Mouse (Mus musculus) MEL (cell line): Measurements from ENCODE around the gene Ryr2. TPM values are rescaled to one million over a fixed set of nuclear protein-coding genes. Genes with fewer than 3 reads are reported as not detected.

Source experiments
- DNase-seq: peaks from one replicate; pipeline ENCODE4 v3.0.0; 2011; ENCODE audit warnings: low read depth, low spot score
- H3K27ac ChIP-seq: 2 replicates; pipeline ENCODE4 v1.5.1; 2012; ENCODE audit warnings: low read depth, mild to moderate bottlenecking, control low read depth, low read length, moderate library complexity; ENCODE audit not compliant: control insufficient read depth
- H3K27me3 ChIP-seq, 2 experiments: fragments of 150-350 bp in 1 of 2; sonication (generic) in 1 of 2; 2 replicates each; pipeline ENCODE4 v1.6.1; 2012; ENCODE audit warnings: low read length in 2 of 2, mild to moderate bottlenecking in 2 of 2, improper control_type of control experiment in 1 of 2, moderate library complexity in 1 of 2; ENCODE audit not compliant: insufficient read depth in 2 of 2, control insufficient read depth in 1 of 2
- H3K36me3 ChIP-seq, 2 experiments: 2 replicates each; pipeline ENCODE4 v1.6.1; 2012 to 2014; ENCODE audit warnings: low read length in 2 of 2, improper control_type of control experiment in 1 of 2, inconsistent platforms in 1 of 2, mild to moderate bottlenecking in 1 of 2; ENCODE audit not compliant: insufficient read depth in 2 of 2, control insufficient read depth in 1 of 2
- H3K4me1 ChIP-seq, 2 experiments: fragments of 150-350 bp in 1 of 2; sonication (generic) in 1 of 2; 2 replicates each; pipeline ENCODE4 v1.6.1; 2012; ENCODE audit warnings: low read length in 2 of 2, improper control_type of control experiment in 1 of 2, mild to moderate bottlenecking in 1 of 2; ENCODE audit not compliant: insufficient read depth in 2 of 2, control insufficient read depth in 1 of 2
- H3K4me3 ChIP-seq, 2 experiments: fragments of 150-350 bp in 1 of 2; sonication (generic) in 1 of 2; 2 replicates each; pipeline ENCODE4 v1.5.1; 2012; ENCODE audit warnings: low read depth in 2 of 2, low read length in 2 of 2, mild to moderate bottlenecking in 2 of 2, moderate library complexity in 2 of 2, control low read depth in 1 of 2, improper control_type of control experiment in 1 of 2; ENCODE audit not compliant: control insufficient read depth in 1 of 2, insufficient read depth in 1 of 2
- H3K79me2 ChIP-seq: 2 replicates; pipeline ENCODE4 v1.6.1; 2012; ENCODE audit warnings: mild to moderate bottlenecking, low read length, moderate library complexity; ENCODE audit not compliant: control insufficient read depth, poor library complexity, insufficient read depth
- H3K9ac ChIP-seq: 2 replicates; pipeline ENCODE4 v1.6.1; 2012; ENCODE audit warnings: low read depth, mild to moderate bottlenecking, control low read depth, low read length, moderate library complexity; ENCODE audit not compliant: control insufficient read depth, poor library complexity, severe bottlenecking
- H3K9me3 ChIP-seq: fragments of 150-350 bp; sonication (generic); replicated peaks from 2 replicates; pipeline ENCODE4 v1.6.1; 2012; ENCODE audit warnings: mild to moderate bottlenecking, low read length, improper control_type of control experiment, moderate library complexity; ENCODE audit not compliant: insufficient read depth
- BHLHE40 ChIP-seq: IDR thresholded peaks from 2 replicates; pipeline ENCODE4 v1.6.1; 2012; ENCODE audit warnings: low read depth, mild to moderate bottlenecking, inconsistent platforms, low read length, improper control_type of control experiment, borderline replicate concordance
- CHD1 ChIP-seq: IDR thresholded peaks from 2 replicates; pipeline ENCODE4 v1.6.1; 2012; ENCODE audit warnings: low read depth, mild to moderate bottlenecking, inconsistent platforms, low read length, improper control_type of control experiment
- CHD2 ChIP-seq: IDR thresholded peaks from 2 replicates; pipeline ENCODE4 v1.6.1; 2011; ENCODE audit warnings: low read length, improper control_type of control experiment
- CTCF ChIP-seq, 3 experiments: IDR thresholded peaks in 2 of 3; conservative IDR thresholded peaks in 1 of 3; 2 replicates each; pipeline ENCODE4 v1.5.1; 2011 to 2012; ENCODE audit warnings: low read length in 3 of 3, low read depth in 2 of 3, mild to moderate bottlenecking in 2 of 3, improper control_type of control experiment in 1 of 3, inconsistent platforms in 1 of 3, mixed read lengths in 1 of 3, moderate library complexity in 1 of 3; ENCODE audit not compliant: control insufficient read depth in 1 of 3, insufficient read depth in 1 of 3, poor library complexity in 1 of 3, severe bottlenecking in 1 of 3
- ELF1 ChIP-seq: IDR thresholded peaks from 2 replicates; pipeline ENCODE4 v1.6.1; 2014; ENCODE audit warnings: low read depth, mild to moderate bottlenecking, inconsistent platforms, low read length, improper control_type of control experiment, moderate library complexity
- HCFC1 ChIP-seq: IDR thresholded peaks from 2 replicates; pipeline ENCODE4 v1.6.1; 2012; ENCODE audit warnings: low read depth, mild to moderate bottlenecking, inconsistent platforms, low read length, improper control_type of control experiment, moderate library complexity
- JUND ChIP-seq: IDR thresholded peaks from 2 replicates; pipeline ENCODE4 v1.6.1; 2011; ENCODE audit warnings: low read depth, mild to moderate bottlenecking, improper control_type of control experiment, low read length
- KAT2A ChIP-seq: conservative IDR thresholded peaks from 2 replicates; pipeline ENCODE4 v1.6.1; 2012; ENCODE audit warnings: low read depth, low read length, improper control_type of control experiment, inconsistent platforms
- MXI1 ChIP-seq: IDR thresholded peaks from 2 replicates; pipeline ENCODE4 v1.6.1; 2011; ENCODE audit warnings: mild to moderate bottlenecking, low read depth, low read length, improper control_type of control experiment
- MYC ChIP-seq: IDR thresholded peaks from 2 replicates; pipeline ENCODE4 v1.6.1; 2011; ENCODE audit warnings: low read depth, mild to moderate bottlenecking, low read length, improper control_type of control experiment, moderate library complexity
- POLR2A ChIP-seq, 2 experiments: IDR thresholded peaks; 2 replicates each; pipeline ENCODE4 v1.6.1; 2011 to 2012; ENCODE audit warnings: low read length in 2 of 2, mild to moderate bottlenecking in 2 of 2, control low read depth in 1 of 2, improper control_type of control experiment in 1 of 2, low read depth in 1 of 2, moderate library complexity in 1 of 2; ENCODE audit not compliant: control insufficient read depth in 1 of 2, insufficient read depth in 1 of 2, poor library complexity in 1 of 2
- TCF12 ChIP-seq: IDR thresholded peaks from 2 replicates; pipeline ENCODE4 v1.6.1; 2014; ENCODE audit warnings: low read depth, mild to moderate bottlenecking, inconsistent platforms, low read length, improper control_type of control experiment, moderate library complexity
- UBTF ChIP-seq: IDR thresholded peaks from 2 replicates; pipeline ENCODE4 v1.6.1; 2012; ENCODE audit warnings: low read depth, mild to moderate bottlenecking, inconsistent platforms, low read length, improper control_type of control experiment, moderate library complexity, borderline replicate concordance; ENCODE audit not compliant: insufficient read depth
- ZNF384 ChIP-seq: IDR thresholded peaks from 2 replicates; pipeline ENCODE4 v1.6.1; 2012; ENCODE audit warnings: low read depth, mild to moderate bottlenecking, inconsistent platforms, low read length, improper control_type of control experiment
- polyA plus RNA-seq, 2 experiments: library from polyadenylated mRNA; stranded (reverse) in 1 of 2; unstranded in 1 of 2; fragments of >175 nt in 1 of 2; fragments of >200 nt in 1 of 2; gene quantifications; 2 replicates each; pipeline versions ENCODE4 v1.2.1 to v1.2.4; 2012; ENCODE audit warnings: low replicate concordance in 2 of 2, low read depth in 1 of 2; ENCODE audit not compliant: insufficient read length in 2 of 2, insufficient read depth in 1 of 2, missing spikeins in 1 of 2
- total RNA-seq: library from RNA; depleted of rRNA; stranded (reverse); fragments of 300-350 nt; gene quantifications from 2 replicates; pipeline ENCODE4 v1.2.3, GENCODE M21; 2012

The Ryr2 gene
- total and polyA plus RNA-seq, 3 experiments = 0.04 TPM; not detected in 2

DNA sequence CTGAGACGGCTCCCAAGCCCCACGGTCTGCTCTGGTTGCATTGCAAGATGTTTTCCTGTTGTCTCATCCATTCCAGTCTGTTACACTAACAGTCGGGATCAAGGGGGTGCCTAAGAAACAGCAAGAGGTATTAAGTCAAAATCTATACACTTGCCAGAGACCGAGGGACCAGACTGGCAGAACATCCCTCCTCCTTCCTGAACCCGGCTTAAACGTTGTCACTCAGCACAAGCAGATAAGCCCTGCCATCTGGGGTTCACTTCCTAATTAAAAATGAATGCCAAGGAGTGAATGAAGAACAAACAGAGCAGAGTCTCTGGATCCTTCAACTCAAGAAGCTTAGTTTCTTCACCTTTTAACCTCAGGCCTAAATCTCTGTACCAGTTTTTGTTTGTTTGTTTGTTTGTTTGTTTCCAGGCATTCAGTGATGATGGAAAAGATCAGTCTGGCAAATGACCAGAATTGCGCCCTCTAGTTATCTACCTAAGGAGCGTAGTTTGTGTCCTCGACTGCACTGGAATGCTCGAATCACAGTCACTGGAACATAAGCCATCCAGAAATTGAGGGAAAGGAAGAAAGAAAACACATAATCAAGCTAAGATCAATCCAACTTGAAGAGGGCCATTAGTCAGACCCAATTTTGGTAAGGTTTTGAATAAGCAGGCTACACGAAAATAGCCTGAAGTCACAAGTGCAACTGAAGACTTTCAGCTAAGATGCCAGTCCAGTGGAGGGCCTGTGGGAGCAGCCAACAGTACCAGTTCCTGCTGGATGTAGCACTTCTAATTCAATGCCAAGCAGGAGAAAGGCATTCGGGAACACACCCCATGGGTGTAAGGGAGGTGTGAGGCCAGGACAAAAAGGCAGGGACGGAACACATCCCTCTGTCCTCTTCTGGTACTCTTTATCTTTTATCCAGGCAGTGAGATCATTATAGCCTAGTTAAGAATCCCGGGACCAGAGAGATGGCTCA lies 36.3 kb downstream of the Ryr2 start:
- H3K27ac ChIP-seq = no peak overlapping the region
- no peak for DNase-seq
- H3K9ac ChIP-seq = no peak overlapping the region
- H3K36me3 ChIP-seq = no peaks in the 10 kb centered on the region
- no peak for TF ChIP-seq MXI1
- TF ChIP-seq POLR2A (IDR thresholded peaks at IDR 0.05; ENCODE audit: control insufficient read depth in 1 of 2, insufficient read depth in 1 of 2, low read depth in 1 of 2, low read length in 2 of 2, poor library complexity in 1 of 2) = no peak
- no peak for TF ChIP-seq JUND
- TF ChIP-seq CHD2 = no peak
- TF ChIP-seq HCFC1 = no peak
- no peak overlapping the region for H3K4me3 ChIP-seq
- no peaks in the 10 kb centered on the region for H3K4me1 ChIP-seq
- H3K79me2 ChIP-seq = no peaks in the 10 kb centered on the region
- no peaks in the 10 kb centered on the region for H3K27me3 ChIP-seq
- no peaks in the 10 kb centered on the region for H3K9me3 ChIP-seq

DNA sequence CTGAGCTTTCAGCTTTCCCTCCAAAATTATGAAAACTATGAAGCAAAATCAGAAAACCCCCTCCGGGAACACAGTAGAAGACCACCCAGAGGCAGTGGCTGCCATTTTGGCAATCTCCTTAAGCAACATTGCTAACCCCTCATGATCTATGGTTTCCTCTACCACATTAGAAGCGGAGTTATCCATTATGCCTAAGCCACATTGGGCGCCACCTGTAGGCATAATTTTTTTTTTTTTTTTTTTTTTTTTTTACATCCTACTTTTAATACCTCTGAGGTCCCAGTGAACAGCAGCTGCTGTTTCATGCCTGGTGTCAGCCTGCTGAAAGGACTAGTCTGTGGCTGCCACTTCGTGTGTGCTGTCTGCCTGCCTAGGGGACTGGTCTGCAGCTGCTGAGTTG lies 42.2 kb downstream of the Ryr2 start:
- H3K36me3 ChIP-seq = no peaks in the 10 kb centered on the region
- no peak for DNase-seq
- TF ChIP-seq CHD1 (no peak), ELF1 (no peak), UBTF (no peak), KAT2A (no peak), MYC (no peak), CTCF (IDR thresholded peaks at IDR 0.05 in 2 of 3, conservative IDR thresholded peaks at IDR 0.05 in 1 of 3; ENCODE audit: control insufficient read depth in 1 of 3, insufficient read depth in 1 of 3, low read depth in 2 of 3, low read length in 3 of 3, poor library complexity in 1 of 3, severe bottlenecking in 1 of 3) (no peak), ZNF384 (peak; percentile 30; the same call in 1 of the 2 replicates), BHLHE40 (no peak)
- TF ChIP-seq, all 39 proteins: peak for 1

DNA sequence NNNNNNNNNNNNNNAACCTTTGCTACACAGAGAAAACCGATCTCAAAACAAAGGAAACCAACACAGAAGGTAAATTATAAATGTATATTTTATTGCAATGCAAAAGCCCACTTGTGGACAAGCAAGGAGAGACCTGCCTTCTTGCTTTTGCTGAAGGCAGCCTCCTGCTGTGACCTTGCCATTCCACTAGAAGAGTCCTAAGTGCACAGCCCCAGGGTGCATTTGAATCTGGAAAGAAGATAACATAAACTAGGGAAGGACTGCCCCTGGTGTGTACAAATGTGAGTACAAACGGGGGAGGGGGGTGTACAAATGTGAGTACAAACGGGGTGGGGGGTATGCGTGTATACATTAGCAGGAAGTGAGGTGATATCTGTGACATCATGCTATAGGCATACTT lies 43.2 kb downstream of the Ryr2 start:
- no peaks in the 10 kb centered on the region for H3K27me3 ChIP-seq
- H3K4me1 ChIP-seq = no peaks in the 10 kb centered on the region
- no peak for DNase-seq

More for the DNA sequence above, 42.2 kb downstream of the Ryr2 start:
- Histone ChIP-seq H3K9ac (no peak overlapping the region), H3K4me1 (no peaks in the 10 kb centered on the region), H3K79me2 (no peaks in the 10 kb centered on the region), H3K27me3 (no peaks in the 10 kb centered on the region), H3K9me3 (no peaks in the 10 kb centered on the region), H3K4me3 (no peak overlapping the region), H3K27ac (no peak overlapping the region)

More for the DNA sequence above, 43.2 kb downstream of the Ryr2 start:
- Histone ChIP-seq H3K36me3 (no peaks in the 10 kb centered on the region), H3K27ac (no peak overlapping the region), H3K9ac (no peak overlapping the region), H3K79me2 (no peaks in the 10 kb centered on the region), H3K4me3 (no peak overlapping the region), H3K9me3 (no peaks in the 10 kb centered on the region)
- no peak for TF ChIP-seq POLR2A (IDR thresholded peaks at IDR 0.05; ENCODE audit: control insufficient read depth in 1 of 2, insufficient read depth in 1 of 2, low read depth in 1 of 2, low read length in 2 of 2, poor library complexity in 1 of 2)
- no peak for TF ChIP-seq TCF12
